Mouse (Mus musculus) spleen, postnatal 10 days (tissue): ENCODE measurements around the gene Oscp1.
"Not testable (repeated sequence)": the region's sequence is repeated elsewhere in the genome, so short reads cannot be mapped to it uniquely, and the experiment has no call there.

ENCODE experiments used
- DNase-seq, 2 experiments: peaks; one replicate each; pipeline ENCODE4 v3.0.0; 2021 to 2022; ENCODE audit warnings: low spot score in 2 of 2

The Oscp1 gene

GRCm38 (mm10) chr4:126083021-126083420, 24.7 kb downstream of the Oscp1 start:
- DNase-seq = no peak

- DNase-seq = no peak
Measured at GRCm38 (mm10) chr4:126084382-126084781, 26.0 kb downstream of the Oscp1 start.

GRCm38 (mm10) chr4:126085996-126086576, 27.7 kb downstream of the Oscp1 start:
- peak; percentile 76 to 86 for DNase-seq

- no peak for DNase-seq
Measured at GRCm38 (mm10) chr4:126090101-126090847, 31.9 kb downstream of the Oscp1 start.

- no peak for DNase-seq
Measured at GRCm38 (mm10) chr4:126090848-126091124, 32.4 kb downstream of the Oscp1 start.

- DNase-seq = no peak
Measured at GRCm38 (mm10) chr4:126091873-126092272, 33.5 kb downstream of the Oscp1 start.

GRCm38 (mm10) chr4:126095622-126096430, 37.5 kb downstream of the Oscp1 start:
- not testable (repeated sequence) for DNase-seq

- peak; percentile 75 to 94 for DNase-seq
Measured at GRCm38 (mm10) chr4:126096464-126097111, 38.2 kb downstream of the Oscp1 start, which contains the start of gene Lsm10. Gene Lsm10 (plus strand): TSS chr4:126096623.

- no peak for DNase-seq
Measured at GRCm38 (mm10) chr4:126097711-126098253, 39.4 kb downstream of the Oscp1 start.

- DNase-seq = no peak
Measured at GRCm38 (mm10) chr4:126099365-126099764, 41.0 kb downstream of the Oscp1 start.

GRCm38 (mm10) chr4:126100764-126101163, 42.4 kb downstream of the Oscp1 start:
- no peak for DNase-seq

- DNase-seq = peak in 1 of 2 experiments; percentile 38
Measured at GRCm38 (mm10) chr4:126102061-126102841, 43.9 kb downstream of the Oscp1 start.

GRCm38 (mm10) chr4:126103057-126103581, 44.8 kb downstream of the Oscp1 start:
- peak; percentile 73 to 87 for DNase-seq

GRCm38 (mm10) chr4:126103590-126104068, 45.3 kb downstream of the Oscp1 start, which contains the start of gene Stk40:
Gene Stk40 (plus strand): TSS chr4:126103957.
- peak; percentile 91 to 95 for DNase-seq

- peak; percentile 48 to 53 for DNase-seq
Measured at GRCm38 (mm10) chr4:126104261-126105075, 46.1 kb downstream of the Oscp1 start.

GRCm38 (mm10) chr4:126105131-126105783, 46.9 kb downstream of the Oscp1 start:
- DNase-seq = no peak

- DNase-seq = no peak
Measured at GRCm38 (mm10) chr4:126108061-126108740, 49.8 kb downstream of the Oscp1 start.

- DNase-seq = no peak
Measured at GRCm38 (mm10) chr4:126109613-126110373, 51.4 kb downstream of the Oscp1 start.
